ENCODE assay signal across 8 mouse cellular contexts in genomic region chr10:128891296-128892094, GRCm38 (mm10). TPM values are rescaled to one million over a fixed set of nuclear protein-coding genes. Genes with fewer than 3 reads are reported as not detected.
A peak's percentile ranks its signal among the peaks of the same experiment; 100 is the strongest.
DNase-seq lines count a peak whose midpoint lies in the region; ATAC-seq and TF ChIP-seq lines count a peak whose summit lies in the region.

Gene Gdf11, minus strand, starts transcription at chr10:128891718.

- no peak for TF ChIP-seq CTCF in brain, embryonic 14.5 days (IDR thresholded peaks at IDR 0.05; ENCODE audit: borderline replicate concordance, extremely low read depth, insufficient read depth, insufficient read length)

- peaks cover 14% of the 10 kb centered on the region for H3K27me3 ChIP-seq in heart, embryonic 10.5 days (ENCODE audit: insufficient read depth, poor library complexity, severe bottlenecking)
- H3K27me3 ChIP-seq in liver, embryonic 16.5 days (ENCODE audit: control insufficient read depth, insufficient read depth, low read depth, low read length) = peaks cover 73% of the 10 kb centered on the region
- H3K27me3 ChIP-seq in neural tube, embryonic 12.5 days (replicated peaks) = peaks cover 8% of the 10 kb centered on the region

- under 1% methylated on average over 65 of the region's 89 CpGs for WGBS in heart, embryonic 10.5 days
- under 1% methylated on average over 53 of the region's 89 CpGs for WGBS in liver, embryonic 16.5 days (ENCODE audit: insufficient replicate concordance)
- WGBS in neural tube, embryonic 12.5 days = under 1% methylated on average over 50 of the region's 89 CpGs

- H3K9me3 ChIP-seq in heart, embryonic 10.5 days = no peaks in the 10 kb centered on the region
- no peaks in the 10 kb centered on the region for H3K9me3 ChIP-seq in liver, embryonic 16.5 days (replicated peaks; ENCODE audit: control insufficient read depth, low read length)
- no peaks in the 10 kb centered on the region for H3K9me3 ChIP-seq in neural tube, embryonic 12.5 days

- H3K4me1 ChIP-seq in heart, embryonic 10.5 days = peaks cover 57% of the 10 kb centered on the region
- H3K4me1 ChIP-seq in liver, embryonic 16.5 days (ENCODE audit: control insufficient read depth, low read depth, low read length) = peaks cover 5% of the 10 kb centered on the region; the same call in 1 of the 2 replicates
- H3K4me1 ChIP-seq in neural tube, embryonic 12.5 days = peaks cover 29% of the 10 kb centered on the region

- ATAC-seq in liver, embryonic 16.5 days (ENCODE audit: low read depth) = peak; percentile 27; the same call in 1 of the 2 replicates
- peak; percentile 85 for ATAC-seq in neural tube, embryonic 12.5 days (ENCODE audit: low FRiP score, low read depth)

- peak; percentile 43 for DNase-seq in urinary bladder, postnatal 14 days (ENCODE audit: low spot score)
- no peak for DNase-seq in urinary bladder, adult 2 months (ENCODE audit: low spot score)
- DNase-seq in brain, embryonic 14.5 days (ENCODE audit: low read depth) = peak; percentile 95
- no peak for DNase-seq in heart, embryonic 10.5 days (ENCODE audit: low spot score)
- DNase-seq in kidney, postnatal 14 days = peak; percentile 75
- DNase-seq in c-Kit-positive CD71-positive TER-119-positive erythroid progenitor cells, embryonic 14.5 days (ENCODE audit: low spot score) = no peak

- H3K4me3 ChIP-seq in heart, embryonic 10.5 days = peak within 1 kb of the TSS; percentile 72
- H3K4me3 ChIP-seq in liver, embryonic 16.5 days (ENCODE audit: low read depth, low read length) = peak within 1 kb of the TSS; percentile 63
- peak within 1 kb of the TSS; percentile 80 for H3K4me3 ChIP-seq in neural tube, embryonic 12.5 days

- H3K4me2 ChIP-seq in liver, embryonic 16.5 days (ENCODE audit: low read depth, low read length) = peak within 1 kb of the TSS; percentile 71
- peak within 1 kb of the TSS; percentile 88 for H3K4me2 ChIP-seq in neural tube, embryonic 12.5 days (replicated peaks)

- H3K9ac ChIP-seq in liver, embryonic 16.5 days (ENCODE audit: low read depth, low read length) = peak within 1 kb of the TSS; percentile 43; the same call in 1 of the 2 replicates
- peak within 1 kb of the TSS; percentile 76 for H3K9ac ChIP-seq in neural tube, embryonic 12.5 days

- peak; percentile 37; the same call in 1 of the 2 replicates for TF ChIP-seq POLR2A in brain, embryonic 14.5 days (IDR thresholded peaks at IDR 0.05; ENCODE audit: borderline replicate concordance, extremely low read depth, insufficient read depth, insufficient read length, poor library complexity, severe bottlenecking)

- H3K36me3 ChIP-seq in heart, embryonic 10.5 days = peaks cover 12% of the 10 kb centered on the region; the same call in 1 of the 2 replicates
- H3K36me3 ChIP-seq in liver, embryonic 16.5 days (ENCODE audit: control insufficient read depth, insufficient read depth) = no peaks in the 10 kb centered on the region
- peaks cover 13% of the 10 kb centered on the region for H3K36me3 ChIP-seq in neural tube, embryonic 12.5 days

- H3K27ac ChIP-seq in heart, embryonic 10.5 days = peak within 1 kb of the TSS; percentile 90
- no peak within 1 kb of the TSS for H3K27ac ChIP-seq in liver, embryonic 16.5 days (ENCODE audit: low read length)
- peak within 1 kb of the TSS; percentile 96 for H3K27ac ChIP-seq in neural tube, embryonic 12.5 days

RNA-seq across cellular contexts. Expression of gene Gdf11, which starts in this region (rescaled TPM):
- polyA plus RNA-seq in urinary bladder, adult 2 months (2012; rRNA removed) = 1.7 and 2.3 TPM in 2 replicates
- polyA plus RNA-seq in brain, embryonic 14.5 days (2012; rRNA removed) = 10.1 and 17.4 TPM in 2 replicates
- polyA plus RNA-seq in heart, embryonic 10.5 days (2016; fragmentation: Nextera tagmentation; extraction: Ambion mirVana) = 4.6 and 5.7 TPM in 2 replicates
- 0.16 and 0.22 TPM in 2 replicates for polyA plus RNA-seq in liver, embryonic 16.5 days (2015; fragmentation: Nextera tagmentation; extraction: Ambion mirVana)
- 20.1 and 20.4 TPM in 2 replicates for polyA plus RNA-seq in neural tube, embryonic 12.5 days (2016; fragmentation: Nextera tagmentation; extraction: Ambion mirVana)

Comparison
In these comparisons a context has a peak if more than half of its experiments do, and no peak if none do; other contexts are left out.
1. DNase-seq: peak in urinary bladder, postnatal 14 days (single experiment), brain, embryonic 14.5 days (single experiment) and kidney, postnatal 14 days (single experiment); none in urinary bladder, adult 2 months (single experiment), heart, embryonic 10.5 days (single experiment) and c-Kit-positive CD71-positive TER-119-positive erythroid progenitor cells, embryonic 14.5 days (single experiment).
2. Peak in ATAC-seq, H3K4me3 ChIP-seq, H3K9ac ChIP-seq and H3K4me2 ChIP-seq in liver, embryonic 16.5 days; RNA of the gene not detected or under 1 TPM.
3. Peak in every context shown above with its lines, with median percentiles within 50 percentile points of each other: H3K4me3 ChIP-seq.